Mouse (Mus musculus): ENCODE data around the gene Naa25.
A peak's percentile ranks its signal among the peaks of the same experiment; 100 is the strongest.

The Naa25 gene

DNA sequence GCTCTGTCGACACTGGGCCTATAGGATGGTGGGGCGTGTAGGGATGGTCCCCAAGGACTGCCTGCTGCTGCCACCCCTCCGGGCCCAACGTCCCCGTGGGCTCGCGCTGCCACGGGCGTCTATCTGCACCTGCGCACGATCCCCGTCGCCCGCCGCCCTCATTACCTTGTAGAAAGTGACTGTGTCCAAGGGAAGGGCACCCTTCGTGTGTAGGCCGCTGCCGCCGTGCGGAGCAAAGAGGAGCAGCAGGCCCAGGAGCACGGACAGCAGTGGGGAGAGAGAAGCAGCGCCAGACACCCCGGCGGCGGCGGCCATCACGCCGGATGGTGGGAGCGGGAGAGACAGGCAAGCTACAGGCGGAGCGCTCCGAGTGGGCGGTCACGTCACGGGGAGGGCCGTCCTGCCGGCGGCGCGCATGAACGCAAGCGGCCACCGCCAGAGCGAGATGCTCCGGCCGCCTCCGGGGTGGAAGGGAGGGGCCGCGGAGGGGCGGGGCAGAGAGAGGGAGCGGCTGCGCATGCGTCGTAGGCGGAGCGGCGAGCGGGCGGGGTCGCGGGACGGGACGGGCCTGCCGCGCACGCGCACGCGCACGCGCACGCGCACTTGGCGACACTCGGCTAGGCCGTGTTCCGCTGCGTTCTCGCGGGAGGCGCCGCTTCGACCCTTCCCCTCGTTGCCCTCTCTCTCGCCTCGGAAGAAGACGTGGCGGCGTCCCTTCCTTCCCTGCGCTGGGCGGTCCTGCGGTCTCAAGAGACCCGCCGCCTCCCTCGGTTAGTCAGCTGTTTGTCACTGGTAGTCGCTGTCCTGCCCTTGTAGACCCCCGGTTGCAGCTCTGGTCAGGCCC, 54.5 kb downstream of the Naa25 start, which contains the start of gene Erp29:
Erp29 (minus strand) TSS at position 481 of the 844 bp plus-strand sequence.
- DNase-seq (ENCODE audit: low read depth, low spot score): peak; percentile 95

GRCm38 (mm10) chr5:121452906-121453305, 55.2 kb downstream of the Naa25 start:
- DNase-seq (ENCODE audit: low read depth, low spot score): no peak

GRCm38 (mm10) chr5:121453743-121454502, 56.2 kb downstream of the Naa25 start:
- DNase-seq (ENCODE audit: low read depth, low spot score): no peak

DNA sequence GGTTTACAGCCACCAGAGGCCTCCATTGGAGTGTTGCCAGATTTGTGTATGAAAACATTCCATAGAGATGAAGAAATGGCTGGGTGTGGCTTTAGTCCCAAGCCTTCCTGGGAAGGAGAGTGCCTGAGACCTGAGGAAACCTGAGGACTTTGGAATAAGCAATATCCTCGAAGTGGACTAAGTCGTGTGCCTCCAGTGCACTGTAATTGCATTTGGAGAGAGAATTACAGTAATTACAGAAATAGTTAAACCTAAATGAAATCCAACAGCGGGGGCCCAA, 56.7 kb downstream of the Naa25 start:
- no peak for DNase-seq (ENCODE audit: low read depth, low spot score)

GRCm38 (mm10) chr5:121455510-121456265, 58.0 kb downstream of the Naa25 start:
- no peak for DNase-seq (ENCODE audit: low read depth, low spot score)

DNA sequence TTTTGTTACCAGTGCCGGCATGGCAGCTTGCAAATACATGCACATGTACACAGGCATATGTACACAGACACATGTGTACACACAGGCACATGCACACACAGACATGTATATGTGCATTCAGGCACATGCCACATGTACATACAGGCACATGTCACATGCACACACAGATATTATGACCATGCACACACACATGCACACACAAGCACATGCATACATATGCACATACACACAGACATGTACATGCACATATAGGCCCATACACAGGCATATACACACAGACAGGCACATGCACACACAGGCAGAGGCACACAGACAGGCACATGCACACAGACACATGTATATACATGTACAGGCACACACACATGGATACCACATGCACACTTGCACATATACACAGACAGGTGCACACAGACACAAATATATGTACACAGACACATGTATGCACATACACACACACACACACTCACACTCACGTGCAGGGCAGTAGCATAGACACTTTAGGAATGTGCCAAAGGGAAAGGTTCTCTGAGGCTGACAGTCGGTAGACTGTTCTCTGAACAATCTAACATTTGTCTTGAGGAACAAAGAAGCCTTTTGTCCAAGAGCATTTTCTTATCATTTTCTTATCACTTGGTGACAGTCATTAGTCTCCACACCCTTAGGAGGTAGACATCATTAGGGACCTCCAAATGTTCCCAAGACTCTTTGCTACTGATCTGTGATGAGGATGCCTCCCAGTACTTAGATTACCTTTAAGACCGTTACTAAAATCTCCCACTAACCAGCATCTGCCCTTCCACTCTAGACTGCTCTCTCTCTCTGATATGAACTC, 63.8 kb downstream of the Naa25 start:
- no peak for DNase-seq (ENCODE audit: low read depth, low spot score)

GRCm38 (mm10) chr5:121462171-121462502, 64.4 kb downstream of the Naa25 start:
- no peak for DNase-seq (ENCODE audit: low read depth, low spot score)

DNA sequence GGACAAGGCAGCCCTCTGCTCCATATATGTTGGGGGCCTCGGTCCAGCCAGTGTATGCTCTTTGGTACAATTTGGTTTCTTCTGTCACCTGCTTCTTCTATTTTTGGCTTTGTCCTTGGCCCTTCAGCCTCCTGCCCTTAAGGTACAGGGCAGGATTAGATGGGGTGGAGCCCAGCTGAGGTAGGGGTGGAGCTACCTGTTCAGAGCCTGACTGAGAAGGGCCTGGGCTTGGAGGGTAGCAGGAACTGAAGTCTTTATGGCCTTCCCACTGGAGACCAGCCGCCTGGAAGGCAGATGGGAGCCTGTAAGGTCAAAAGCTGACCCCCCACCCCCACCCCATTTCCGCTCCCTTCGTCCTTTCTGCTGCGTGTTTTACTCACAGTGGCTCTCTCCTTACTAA, 65.2 kb downstream of the Naa25 start:
- DNase-seq (ENCODE audit: low read depth, low spot score): no peak

DNA sequence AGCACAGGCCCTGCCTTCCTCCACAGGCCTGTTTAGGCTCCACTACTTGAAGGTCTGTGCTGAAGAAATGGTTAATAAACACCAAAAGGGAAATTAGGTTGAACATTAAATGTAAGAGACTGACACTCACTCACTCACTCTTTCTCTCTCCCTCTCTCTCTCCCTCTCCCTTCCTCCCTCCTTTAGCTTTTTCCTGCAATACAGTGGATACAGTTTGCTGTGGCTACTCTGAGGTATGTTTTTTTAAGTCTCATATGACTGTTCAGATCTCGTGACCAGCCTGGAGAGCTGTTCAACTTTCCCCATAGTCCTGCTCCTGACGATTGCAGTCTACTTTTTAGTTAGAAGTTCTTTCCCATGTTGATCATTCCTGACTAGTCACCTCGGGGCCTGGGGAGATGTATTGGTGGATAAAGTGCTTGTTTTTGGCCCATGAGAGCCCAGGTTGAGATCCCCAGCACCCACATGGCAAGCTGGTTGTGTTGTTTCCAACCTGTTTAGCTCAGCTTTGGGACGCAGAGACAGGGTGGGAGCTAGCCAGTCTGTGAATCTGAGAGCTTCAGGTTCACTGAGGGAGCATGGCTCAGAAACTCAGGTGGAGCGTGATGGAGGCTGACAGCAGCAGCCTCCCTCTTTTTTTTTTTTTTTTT, 66.0 kb downstream of the Naa25 start:
- DNase-seq (ENCODE audit: low read depth, low spot score): no peak

DNA sequence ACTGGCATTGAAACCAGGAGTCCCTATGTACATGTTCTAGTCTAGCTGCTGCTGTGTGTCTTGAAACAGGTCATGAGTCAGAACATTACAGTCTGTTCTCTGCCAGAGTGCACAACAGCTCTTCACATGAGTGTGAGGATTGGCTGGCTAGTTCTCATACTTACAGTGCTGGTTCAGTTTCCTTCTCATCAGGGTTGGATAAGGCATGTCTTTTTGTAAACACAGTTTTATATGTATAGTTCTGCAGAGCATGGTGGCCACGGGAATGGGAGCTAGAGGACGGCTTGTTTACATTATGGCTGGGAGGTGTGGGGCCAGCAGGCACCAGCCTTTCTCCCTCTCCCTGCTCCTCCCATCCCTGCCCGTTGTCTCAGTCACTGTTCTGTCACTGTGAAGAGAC, 71.8 kb downstream of the Naa25 start:
- DNase-seq (ENCODE audit: low read depth, low spot score): no peak

DNA sequence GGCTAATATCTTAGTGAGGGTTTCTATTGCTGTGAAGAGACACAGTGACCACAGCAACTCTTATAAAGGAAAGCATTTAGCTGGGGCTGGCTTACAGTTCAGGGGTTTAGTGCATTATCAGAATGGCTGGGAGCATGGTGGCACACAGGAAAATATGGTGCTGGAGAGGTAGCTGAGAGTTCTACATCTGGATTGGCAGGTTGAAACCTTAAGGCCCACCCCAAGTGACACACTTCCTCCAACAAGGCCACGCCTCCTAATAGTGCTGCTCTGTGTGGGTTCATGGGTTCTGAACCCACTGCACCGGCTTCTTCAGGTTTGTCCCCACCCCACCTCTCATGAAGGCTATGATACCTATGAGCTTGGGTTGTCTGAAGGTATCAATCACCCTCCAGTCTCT, 74.7 kb downstream of the Naa25 start:
- DNase-seq (ENCODE audit: low read depth, low spot score): no peak

- no peak for DNase-seq (ENCODE audit: low read depth, low spot score)
Measured at GRCm38 (mm10) chr5:121474610-121475009, 76.9 kb downstream of the Naa25 start.

GRCm38 (mm10) chr5:121476040-121476439, 78.3 kb downstream of the Naa25 start:
- DNase-seq (ENCODE audit: low read depth, low spot score): no peak

DNA sequence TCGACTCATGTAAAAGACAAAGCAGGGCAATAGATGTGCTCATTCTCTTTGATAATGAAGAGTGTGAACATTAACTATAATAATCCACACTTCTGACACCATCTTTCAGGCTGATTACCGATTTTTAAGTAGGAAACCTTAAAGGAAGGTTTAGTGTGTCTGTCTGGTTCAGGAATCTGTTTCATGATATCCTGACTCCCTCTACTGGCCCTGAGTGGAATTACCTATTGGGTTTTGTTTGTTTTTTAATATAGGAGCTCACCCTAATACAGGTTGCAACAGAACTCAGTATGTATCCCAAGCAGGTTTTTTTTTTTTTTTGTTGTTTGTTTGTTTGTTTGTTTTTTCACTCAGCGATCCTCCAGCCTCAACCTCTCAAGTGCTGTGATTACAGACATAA, 79.9 kb downstream of the Naa25 start:
- DNase-seq (ENCODE audit: low read depth, low spot score): peak; percentile 53

DNA sequence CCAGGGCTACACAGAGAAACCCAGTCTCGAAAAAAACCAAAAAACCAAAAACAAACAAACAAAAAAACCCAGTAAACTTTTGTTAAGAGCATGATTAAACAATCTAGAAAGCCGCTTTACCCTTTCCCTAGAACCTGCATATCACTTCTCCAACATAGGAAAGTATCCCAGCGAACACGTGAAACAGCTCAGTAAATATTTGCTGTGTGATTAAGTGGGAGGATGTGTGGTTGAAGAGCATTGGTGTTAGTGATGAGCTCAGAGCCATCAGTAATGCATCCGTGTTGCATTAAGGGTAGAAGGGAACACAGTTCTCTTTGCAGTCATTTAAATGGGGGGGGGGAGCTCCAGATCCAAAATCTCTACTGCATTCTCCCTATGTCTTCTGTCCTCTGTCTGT, 87.1 kb downstream of the Naa25 start:
- DNase-seq (ENCODE audit: low read depth, low spot score): no peak

GRCm38 (mm10) chr5:121493305-121493704, 95.6 kb downstream of the Naa25 start:
- no peak for DNase-seq (ENCODE audit: low read depth, low spot score)

Data from retina, adult 2 months (tissue).